ENCODE assay signal across 35 mouse cellular contexts in the genomic region with DNA sequence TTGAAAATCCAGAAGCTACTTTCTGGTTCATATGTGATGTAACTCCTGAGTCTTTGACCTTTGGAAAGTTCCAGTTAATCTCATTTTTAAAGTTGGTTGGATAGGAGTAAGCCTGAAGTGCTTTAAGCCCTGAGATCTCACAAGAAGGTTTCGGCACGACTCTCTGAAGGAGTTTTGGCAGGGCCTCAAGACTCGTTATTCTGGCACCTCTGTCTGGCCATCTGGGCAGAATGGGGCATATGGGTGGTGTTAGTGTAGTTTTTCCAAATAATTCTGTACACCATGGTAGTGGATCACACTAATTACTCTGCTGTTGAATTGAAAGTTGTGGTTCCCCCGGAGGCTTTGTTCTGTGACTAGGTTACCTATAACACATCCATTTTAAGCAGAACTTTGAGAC. TPM values are rescaled to one million over a fixed set of nuclear protein-coding genes. Genes with fewer than 3 reads are reported as not detected.
DNase-seq lines count a peak whose midpoint lies in the region; ATAC-seq and TF ChIP-seq lines count a peak whose summit lies in the region.
"Had no signal": no experiment of that assay in that cellular context is flagged by ENCODE, and none has a peak within 500 bp of the region (broad histone marks: within the 10 kb centered on the region; RNA-seq: fewer than 3 reads in every experiment).

No protein-coding gene starts in this region.

- H3K4me1 ChIP-seq in forebrain, embryonic 16.5 days (replicated peaks; ENCODE audit: control insufficient read depth, insufficient read depth, low read length), result peaks cover 11% of the 10 kb centered on the region
- peaks cover 6% of the 10 kb centered on the region for H3K4me1 ChIP-seq in forebrain, embryonic 10.5 days
- H3K4me1 ChIP-seq in intestine, embryonic 14.5 days (replicated peaks; ENCODE audit: control insufficient read depth, insufficient read depth, low read length), result peaks cover 8% of the 10 kb centered on the region; the same call in 1 of the 2 replicates
- 0 out of 2 replicates have a peak, but pooled peaks cover 2% of the 10 kb centered on the region for H3K4me1 ChIP-seq in intestine, embryonic 15.5 days (replicated peaks)
- H3K4me1 ChIP-seq in midbrain, postnatal 0 days (ENCODE audit: insufficient read depth, low read length), result 0 out of 2 replicates have a peak, but pooled peaks cover 3% of the 10 kb centered on the region
- peaks cover 5% of the 10 kb centered on the region for H3K4me1 ChIP-seq in midbrain, embryonic 13.5 days (replicated peaks)

- 13% methylated on average over 4 of the region's 4 CpGs for WGBS in forebrain, embryonic 16.5 days
- WGBS in forebrain, embryonic 10.5 days, result 68% methylated on average over 4 of the region's 4 CpGs
- WGBS in intestine, embryonic 14.5 days, result 55% methylated on average over 4 of the region's 4 CpGs
- 65% methylated on average over 4 of the region's 4 CpGs for WGBS in intestine, embryonic 15.5 days
- 72% methylated on average over 4 of the region's 4 CpGs for WGBS in midbrain, postnatal 0 days
- 66% methylated on average over 4 of the region's 4 CpGs for WGBS in midbrain, embryonic 13.5 days

- DNase-seq in forebrain, embryonic 10.5 days (ENCODE audit: extremely low spot score, low spot score), result no peak
- peak; percentile 45 for DNase-seq in intestine, embryonic 14.5 days (ENCODE audit: low spot score)
- peak; percentile 26 for DNase-seq in midbrain, postnatal 0 days (ENCODE audit: low spot score)
- no peak for DNase-seq in Muller cell, postnatal 12 days (ENCODE audit: inconsistent ontology term)
- DNase-seq: adrenal gland, adult 2 months; adrenal gland, postnatal 36 days; B cell, adult 2 months; cerebellum, adult 9-10 months; gastrocnemius, postnatal 14 days; heart, postnatal 14 days; kidney, adult 9 months; kidney, postnatal 10 days; layer of hippocampus, postnatal 36 days; liver; lung, adult 2 months; right cerebral cortex, postnatal 14 days; thymus, postnatal 4 days had no signal

- no peaks in the 10 kb centered on the region for H3K9me3 ChIP-seq in forebrain, embryonic 16.5 days (ENCODE audit: control insufficient read depth, low read length)
- no peaks in the 10 kb centered on the region for H3K9me3 ChIP-seq in forebrain, embryonic 10.5 days
- no peaks in the 10 kb centered on the region for H3K9me3 ChIP-seq in intestine, embryonic 14.5 days (ENCODE audit: control insufficient read depth, low read length)
- H3K9me3 ChIP-seq in intestine, embryonic 15.5 days, result no peaks in the 10 kb centered on the region
- H3K9me3 ChIP-seq in midbrain, postnatal 0 days (ENCODE audit: low read length), result no peaks in the 10 kb centered on the region
- H3K9me3 ChIP-seq in midbrain, embryonic 13.5 days, result no peaks in the 10 kb centered on the region
- H3K9me3 ChIP-seq: embryonic facial prominence, embryonic 10.5 days; embryonic facial prominence, embryonic 15.5 days; neural tube, embryonic 13.5 days had no signal

- H3K4me2 ChIP-seq in forebrain, embryonic 16.5 days (ENCODE audit: low read length), result no peak overlapping the region; the same call in 1 of the 2 replicates
- H3K4me2 ChIP-seq in intestine, embryonic 14.5 days (ENCODE audit: low read length), result no peak overlapping the region
- no peak overlapping the region for H3K4me2 ChIP-seq in intestine, embryonic 15.5 days (replicated peaks)
- no peak overlapping the region for H3K4me2 ChIP-seq in midbrain, postnatal 0 days (ENCODE audit: low read depth, low read length, poor library complexity, severe bottlenecking)
- H3K4me2 ChIP-seq in midbrain, embryonic 13.5 days (replicated peaks), result no peak overlapping the region
- H3K4me2 ChIP-seq: embryonic facial prominence, embryonic 15.5 days; midbrain, embryonic 11.5 days; neural tube, embryonic 13.5 days had no signal

- TF ChIP-seq CTCF in midbrain, postnatal 0 days (IDR thresholded peaks at IDR 0.05), result no peak

- no peaks in the 10 kb centered on the region for H3K27me3 ChIP-seq in forebrain, embryonic 16.5 days (replicated peaks; ENCODE audit: control insufficient read depth, insufficient read depth, low read length)
- peaks cover 4% of the 10 kb centered on the region; the same call in 1 of the 2 replicates for H3K27me3 ChIP-seq in forebrain, embryonic 10.5 days (ENCODE audit: poor library complexity, severe bottlenecking)
- no peaks in the 10 kb centered on the region for H3K27me3 ChIP-seq in intestine, embryonic 14.5 days (replicated peaks; ENCODE audit: control insufficient read depth, insufficient read depth, low read length)
- no peaks in the 10 kb centered on the region for H3K27me3 ChIP-seq in intestine, embryonic 15.5 days (replicated peaks)
- H3K27me3 ChIP-seq in midbrain, postnatal 0 days (ENCODE audit: insufficient read depth, low read length), result no peaks in the 10 kb centered on the region
- no peaks in the 10 kb centered on the region for H3K27me3 ChIP-seq in midbrain, embryonic 13.5 days
- H3K27me3 ChIP-seq: embryonic facial prominence, embryonic 15.5 days; neural tube, embryonic 13.5 days had no signal

- H3K36me3 ChIP-seq in forebrain, embryonic 16.5 days (ENCODE audit: control insufficient read depth, insufficient read depth), result no peaks in the 10 kb centered on the region
- H3K36me3 ChIP-seq in forebrain, embryonic 10.5 days (replicated peaks), result no peaks in the 10 kb centered on the region
- no peaks in the 10 kb centered on the region for H3K36me3 ChIP-seq in intestine, embryonic 14.5 days (ENCODE audit: control insufficient read depth, insufficient read depth, low read length)
- no peaks in the 10 kb centered on the region for H3K36me3 ChIP-seq in intestine, embryonic 15.5 days
- no peaks in the 10 kb centered on the region for H3K36me3 ChIP-seq in midbrain, postnatal 0 days (ENCODE audit: insufficient read depth, low read length)
- H3K36me3 ChIP-seq in midbrain, embryonic 13.5 days, result no peaks in the 10 kb centered on the region
- H3K36me3 ChIP-seq: embryonic facial prominence, embryonic 10.5 days; embryonic facial prominence, embryonic 15.5 days; neural tube, embryonic 13.5 days had no signal

- H3K9ac ChIP-seq in forebrain, embryonic 16.5 days (replicated peaks; ENCODE audit: low read depth, low read length), result no peak overlapping the region
- H3K9ac ChIP-seq in intestine, embryonic 14.5 days (ENCODE audit: low read length), result no peak overlapping the region
- H3K9ac ChIP-seq in intestine, embryonic 15.5 days, result no peak overlapping the region
- H3K9ac ChIP-seq in midbrain, postnatal 0 days (replicated peaks; ENCODE audit: low read length, poor library complexity, severe bottlenecking), result no peak overlapping the region
- no peak overlapping the region for H3K9ac ChIP-seq in midbrain, embryonic 13.5 days (replicated peaks)
- H3K9ac ChIP-seq: embryonic facial prominence, embryonic 15.5 days; liver, embryonic 14.5 days; neural tube, embryonic 13.5 days had no signal

- ATAC-seq in forebrain, embryonic 16.5 days, result peak; percentile 10
- no peak for ATAC-seq in intestine, embryonic 14.5 days (replicated peaks; ENCODE audit: low FRiP score, low TSS enrichment, low read depth)
- no peak for ATAC-seq in intestine, embryonic 15.5 days
- no peak for ATAC-seq in midbrain, postnatal 0 days (ENCODE audit: low FRiP score)
- ATAC-seq in midbrain, embryonic 13.5 days, result no peak
- ATAC-seq: activated CD4-positive, CD25-positive, alpha-beta regulatory T cell, adult 4 months; hindbrain, embryonic 16.5 days; intestine, postnatal 0 days had no signal

- no peak overlapping the region for H3K27ac ChIP-seq in forebrain, embryonic 16.5 days (ENCODE audit: low read length)
- no peak overlapping the region for H3K27ac ChIP-seq in forebrain, embryonic 10.5 days
- H3K27ac ChIP-seq in intestine, embryonic 14.5 days (ENCODE audit: low read depth), result no peak overlapping the region
- no peak overlapping the region for H3K27ac ChIP-seq in intestine, embryonic 15.5 days
- no peak overlapping the region for H3K27ac ChIP-seq in midbrain, postnatal 0 days (ENCODE audit: low read depth, low read length)
- H3K27ac ChIP-seq in midbrain, embryonic 13.5 days, result no peak overlapping the region
- H3K27ac ChIP-seq: embryonic facial prominence, embryonic 10.5 days; embryonic facial prominence, embryonic 15.5 days; liver, embryonic 14.5 days; neural tube, embryonic 13.5 days had no signal

- no peak overlapping the region for H3K4me3 ChIP-seq in forebrain, embryonic 16.5 days (replicated peaks; ENCODE audit: low read length)
- H3K4me3 ChIP-seq in forebrain, embryonic 10.5 days, result no peak overlapping the region
- no peak overlapping the region for H3K4me3 ChIP-seq in intestine, embryonic 14.5 days (ENCODE audit: low read depth, low read length)
- no peak overlapping the region for H3K4me3 ChIP-seq in intestine, embryonic 15.5 days (replicated peaks)
- no peak overlapping the region for H3K4me3 ChIP-seq in midbrain, postnatal 0 days (ENCODE audit: low read depth, low read length)
- no peak overlapping the region for H3K4me3 ChIP-seq in midbrain, embryonic 13.5 days (replicated peaks)
- H3K4me3 ChIP-seq: embryonic facial prominence, embryonic 10.5 days; embryonic facial prominence, embryonic 15.5 days; neural tube, embryonic 13.5 days had no signal

RNA-seq across cellular contexts. Expression of a gene that starts 4.2 kb away (rescaled TPM):
- 0.15 TPM in 1 of 2 replicates, not detected in the other for polyA plus RNA-seq in forebrain, embryonic 16.5 days (2015; fragmentation: Nextera tagmentation; extraction: Ambion mirVana)
- polyA plus RNA-seq in forebrain, embryonic 10.5 days (2016; fragmentation: Nextera tagmentation; extraction: Ambion mirVana), result 0.09 and 0.10 TPM in 2 replicates
- 0.09 TPM in 1 of 2 replicates, not detected in the other for polyA plus RNA-seq in intestine, embryonic 14.5 days (2014; fragmentation: Nextera tagmentation; extraction: Ambion mirVana)
- polyA plus RNA-seq in intestine, embryonic 15.5 days (2015; fragmentation: Nextera tagmentation; extraction: Ambion mirVana), result 0.13 and 0.30 TPM in 2 replicates
- not detected in 2 replicates for total RNA-seq in midbrain, postnatal 0 days (2014; rRNA removed)
- polyA plus RNA-seq in midbrain, postnatal 0 days (2015; fragmentation: Nextera tagmentation; extraction: Ambion mirVana), result not detected in 2 replicates
- polyA plus RNA-seq in midbrain, embryonic 13.5 days (2015; fragmentation: Nextera tagmentation; extraction: Ambion mirVana), result 0.11 and 0.14 TPM in 2 replicates
- total RNA-seq: adrenal gland, adult 2 months; adrenal gland, postnatal 36 days; gastrocnemius, postnatal 14 days; granulocyte monocyte progenitor cell, adult 5-6 weeks; heart, postnatal 14 days; layer of hippocampus, postnatal 36 days; left cerebral cortex, postnatal 25 days had no signal
- polyA plus RNA-seq: adrenal gland, adult 2 months; cortical plate, adult 2 months; heart, embryonic 14.5 days; hindbrain, embryonic 11.5 days; intestine, postnatal 0 days; large intestine, adult 2 months; liver, embryonic 14.5 days; lung, adult 2 months; midbrain, embryonic 11.5 days; neural tube, embryonic 13.5 days; thymus, postnatal 0 days had no signal

RNA-seq across cellular contexts. Expression of a gene that starts 4.3 kb away (rescaled TPM):
- 63.0 and 64.5 TPM in 2 replicates for polyA plus RNA-seq in forebrain, embryonic 16.5 days (2015; fragmentation: Nextera tagmentation; extraction: Ambion mirVana)
- polyA plus RNA-seq in forebrain, embryonic 10.5 days (2016; fragmentation: Nextera tagmentation; extraction: Ambion mirVana), result 32.7 and 33.8 TPM in 2 replicates
- polyA plus RNA-seq in intestine, embryonic 14.5 days (2014; fragmentation: Nextera tagmentation; extraction: Ambion mirVana), result 31.8 and 40.7 TPM in 2 replicates
- polyA plus RNA-seq in intestine, embryonic 15.5 days (2015; fragmentation: Nextera tagmentation; extraction: Ambion mirVana), result 24.6 and 27.9 TPM in 2 replicates
- total RNA-seq in midbrain, postnatal 0 days (2014; rRNA removed), result 57.5 and 71.7 TPM in 2 replicates
- 38.2 and 40.0 TPM in 2 replicates for polyA plus RNA-seq in midbrain, postnatal 0 days (2015; fragmentation: Nextera tagmentation; extraction: Ambion mirVana)
- 44.7 and 50.9 TPM in 2 replicates for polyA plus RNA-seq in midbrain, embryonic 13.5 days (2015; fragmentation: Nextera tagmentation; extraction: Ambion mirVana)

RNA-seq across cellular contexts. Expression of a gene that starts 30.7 kb away (rescaled TPM):
- polyA plus RNA-seq in forebrain, embryonic 16.5 days (2015; fragmentation: Nextera tagmentation; extraction: Ambion mirVana), result not detected in 2 replicates
- polyA plus RNA-seq in forebrain, embryonic 10.5 days (2016; fragmentation: Nextera tagmentation; extraction: Ambion mirVana), result not detected in 2 replicates
- 0.15 TPM in 1 of 2 replicates, not detected in the other for polyA plus RNA-seq in intestine, embryonic 14.5 days (2014; fragmentation: Nextera tagmentation; extraction: Ambion mirVana)
- not detected in 2 replicates for polyA plus RNA-seq in intestine, embryonic 15.5 days (2015; fragmentation: Nextera tagmentation; extraction: Ambion mirVana)
- 0.66 and 0.99 TPM in 2 replicates for total RNA-seq in midbrain, postnatal 0 days (2014; rRNA removed)
- not detected in 2 replicates for polyA plus RNA-seq in midbrain, postnatal 0 days (2015; fragmentation: Nextera tagmentation; extraction: Ambion mirVana)
- polyA plus RNA-seq in midbrain, embryonic 13.5 days (2015; fragmentation: Nextera tagmentation; extraction: Ambion mirVana), result not detected in 2 replicates
- polyA plus RNA-seq: activated CD4-positive, CD25-positive, alpha-beta regulatory T cell, adult 4 months; embryonic facial prominence, embryonic 15.5 days; heart, embryonic 14.5 days; hindbrain, embryonic 11.5 days; hindbrain, embryonic 16.5 days; intestine, postnatal 0 days; midbrain, embryonic 11.5 days; neural tube, embryonic 13.5 days had no signal

Comparison
In these comparisons a context has a peak if more than half of its experiments do, and no peak if none do; other contexts are left out.
1. DNase-seq: peak in intestine, embryonic 14.5 days (single experiment) and midbrain, postnatal 0 days (single experiment); none in forebrain, embryonic 10.5 days (single experiment) and Muller cell, postnatal 12 days (single experiment).